Mouse (Mus musculus) liver, embryonic 14.5 days (tissue): ENCODE data around the gene Zbtb22.

Source experiments
- CTCF ChIP-seq: IDR thresholded peaks from 2 replicates; pipeline ENCODE4 v1.5.1; 2016; ENCODE audit warnings: antibody characterized with exemption, low read depth, control low read depth
- EP300 ChIP-seq: IDR thresholded peaks from 2 replicates; pipeline ENCODE4 v1.6.1; 2016; ENCODE audit warnings: antibody characterized with exemption, low read depth

- no peak for TF ChIP-seq CTCF
- no peak for TF ChIP-seq EP300
These were observed 16.7 kb downstream of the Zbtb22 start for GRCm38 (mm10) chr17:33932448-33932847.
